17 mouse cellular contexts compared by ENCODE assay signal in genomic region chr9:57230146-57230783, GRCm38 (mm10). TPM values are rescaled to one million over a fixed set of nuclear protein-coding genes. Genes with fewer than 3 reads are reported as not detected.
DNase-seq lines count a peak whose midpoint lies in the region; ATAC-seq lines count a peak whose summit lies in the region.
"Had no signal": no experiment of that assay in that cellular context is flagged by ENCODE, and none has a peak within 500 bp of the region (broad histone marks: within the 10 kb centered on the region; RNA-seq: fewer than 3 reads in every experiment).

No protein-coding gene starts in this region.

- peak; percentile 62; the same call in 1 of the 2 replicates for ATAC-seq in lung, embryonic 15.5 days (ENCODE audit: borderline replicate concordance, extremely low read depth, low FRiP score, low TSS enrichment)
- ATAC-seq in embryonic facial prominence, embryonic 11.5 days (replicated peaks; ENCODE audit: insufficient number of reproducible peaks, low FRiP score, low TSS enrichment, low read depth): 0 out of 2 replicates have a peak, but pooled peaks have one; percentile 44
- ATAC-seq: midbrain, embryonic 15.5 days had no signal

- intact Hi-C loops in left cerebral cortex, postnatal 10 days (cut with DNase I): no loop called here

- no peak overlapping the region for H3K4me2 ChIP-seq in lung, embryonic 15.5 days
- H3K4me2 ChIP-seq in embryonic facial prominence, embryonic 11.5 days (ENCODE audit: low read depth, low read length): no peak overlapping the region
- H3K4me2 ChIP-seq: midbrain, embryonic 15.5 days; neural tube, embryonic 12.5 days had no signal

- 48% methylated on average over 9 of the region's 9 CpGs for WGBS in lung, embryonic 15.5 days
- WGBS in embryonic facial prominence, embryonic 11.5 days: 53% methylated on average over 9 of the region's 9 CpGs

- H3K36me3 ChIP-seq in lung, embryonic 15.5 days: no peaks in the 10 kb centered on the region
- no peaks in the 10 kb centered on the region for H3K36me3 ChIP-seq in embryonic facial prominence, embryonic 11.5 days (replicated peaks; ENCODE audit: control insufficient read depth, insufficient read depth, low read depth, low read length)
- H3K36me3 ChIP-seq: midbrain, embryonic 15.5 days; neural tube, embryonic 12.5 days had no signal

- no peak for DNase-seq in lung, adult 18-20 months
- peak; percentile 62 for DNase-seq in embryonic facial prominence, embryonic 11.5 days (ENCODE audit: low spot score)
- DNase-seq in kidney, postnatal 14 days: peak; percentile 36
- DNase-seq in lung, postnatal 14 days: peak; percentile 19
- no peak for DNase-seq in layer of hippocampus, postnatal 25 days (ENCODE audit: extremely low spot score in 1 of 2, low spot score in 1 of 2)
- no peak for DNase-seq in left cerebral cortex, postnatal 10 days (ENCODE audit: extremely low spot score in 1 of 2, low spot score in 2 of 2)
- DNase-seq: cerebellum, adult 18-20 months; heart, postnatal 4 days; right cerebral cortex, postnatal 4 days; thymus, postnatal 36 days had no signal

- H3K9ac ChIP-seq in lung, embryonic 15.5 days: no peak overlapping the region
- H3K9ac ChIP-seq in embryonic facial prominence, embryonic 11.5 days (replicated peaks; ENCODE audit: low read length): no peak overlapping the region
- H3K9ac ChIP-seq: midbrain, embryonic 15.5 days; neural tube, embryonic 12.5 days had no signal

- H3K4me3 ChIP-seq in lung, embryonic 15.5 days: no peak overlapping the region
- H3K4me3 ChIP-seq in embryonic facial prominence, embryonic 11.5 days (ENCODE audit: low read depth, low read length): no peak overlapping the region
- H3K4me3 ChIP-seq: midbrain, embryonic 15.5 days; neural tube, embryonic 12.5 days had no signal

- peaks cover 12% of the 10 kb centered on the region for H3K4me1 ChIP-seq in lung, embryonic 15.5 days
- H3K4me1 ChIP-seq in embryonic facial prominence, embryonic 11.5 days (ENCODE audit: control insufficient read depth, insufficient read depth, low read length): no peaks in the 10 kb centered on the region
- H3K4me1 ChIP-seq: midbrain, embryonic 15.5 days; neural tube, embryonic 12.5 days had no signal

- H3K27me3 ChIP-seq in lung, embryonic 15.5 days: no peaks in the 10 kb centered on the region
- H3K27me3 ChIP-seq in embryonic facial prominence, embryonic 11.5 days (ENCODE audit: control insufficient read depth, insufficient read depth, low read length): no peaks in the 10 kb centered on the region
- H3K27me3 ChIP-seq: midbrain, embryonic 15.5 days; neural tube, embryonic 12.5 days had no signal

- H3K9me3 ChIP-seq in lung, embryonic 15.5 days: no peaks in the 10 kb centered on the region
- H3K9me3 ChIP-seq in embryonic facial prominence, embryonic 11.5 days (replicated peaks; ENCODE audit: control insufficient read depth, low read length): no peaks in the 10 kb centered on the region
- H3K9me3 ChIP-seq: midbrain, embryonic 15.5 days; neural tube, embryonic 12.5 days had no signal

- H3K27ac ChIP-seq in lung, embryonic 15.5 days: no peak overlapping the region
- H3K27ac ChIP-seq in embryonic facial prominence, embryonic 11.5 days (replicated peaks; ENCODE audit: low read depth, low read length): no peak overlapping the region
- H3K27ac ChIP-seq: midbrain, embryonic 15.5 days; neural tube, embryonic 12.5 days had no signal

RNA-seq across cellular contexts. Expression of gene Trcg1, which starts 6.1 kb away (rescaled TPM):
- polyA plus RNA-seq in lung, embryonic 15.5 days (2015; fragmentation: Nextera tagmentation; extraction: Ambion mirVana): not detected in 2 replicates
- not detected in 2 replicates for polyA plus RNA-seq in embryonic facial prominence, embryonic 11.5 days (2014; fragmentation: Nextera tagmentation; extraction: Ambion mirVana)
- not detected for total RNA-seq in layer of hippocampus, postnatal 25 days (2021)
- not detected for total RNA-seq in left cerebral cortex, postnatal 10 days (2021)
- total RNA-seq: common myeloid progenitor, adult 5-6 weeks; heart, postnatal 4 days; layer of hippocampus, postnatal 10 days; liver, adult 2 months; megakaryocyte progenitor cell, adult 5-6 weeks had no signal
- polyA plus RNA-seq: liver, adult 2 months; midbrain, embryonic 15.5 days; neural tube, embryonic 12.5 days had no signal

RNA-seq across cellular contexts. Expression of gene 1700017B05Rik, which starts 32.1 kb away (rescaled TPM):
- 19.5 and 21.7 TPM in 2 replicates for polyA plus RNA-seq in lung, embryonic 15.5 days (2015; fragmentation: Nextera tagmentation; extraction: Ambion mirVana)
- 11.9 and 14.0 TPM in 2 replicates for polyA plus RNA-seq in embryonic facial prominence, embryonic 11.5 days (2014; fragmentation: Nextera tagmentation; extraction: Ambion mirVana)
- total RNA-seq in layer of hippocampus, postnatal 25 days (2021): 10 to 100 TPM; 27.1 to 28.9 TPM
- total RNA-seq in left cerebral cortex, postnatal 10 days (2021): 10 to 100 TPM; 12.1 to 15.7 TPM

Comparison
In these comparisons a context has a peak if more than half of its experiments do, and no peak if none do; other contexts are left out.
1. DNase-seq: peak in embryonic facial prominence, embryonic 11.5 days (single experiment), kidney, postnatal 14 days (single experiment) and lung, postnatal 14 days (single experiment); none in lung, adult 18-20 months (0 of 2), layer of hippocampus, postnatal 25 days (0 of 2) and left cerebral cortex, postnatal 10 days (0 of 2).